Mouse (Mus musculus) liver, embryonic 12.5 days (tissue): ENCODE measurements around the gene AC129217.1. TPM values are rescaled to one million over a fixed set of nuclear protein-coding genes. Genes with fewer than 3 reads are reported as not detected.

ENCODE experiments used
- ATAC-seq: fragments of 200-750 bp; cut with Nextera tagmentation; 2 replicates; pipeline ENCODE4 v1.8.0; 2017; ENCODE audit warnings: moderate number of reproducible peaks, mild to moderate bottlenecking, moderate library complexity
- H3K27ac ChIP-seq: fragments of 300-500 bp; sonication (generic); 2 replicates; pipeline ENCODE4 v1.5.1; 2016; ENCODE audit warnings: mild to moderate bottlenecking
- H3K27me3 ChIP-seq: fragments of 300-500 bp; sonication (generic); replicated peaks from 2 replicates; pipeline ENCODE4 v1.6.1; 2016; ENCODE audit warnings: mild to moderate bottlenecking, moderate library complexity
- H3K36me3 ChIP-seq: fragments of 300-500 bp; sonication (generic); 2 replicates; pipeline ENCODE4 v1.6.1; 2016; ENCODE audit warnings: mild to moderate bottlenecking, moderate library complexity
- H3K4me1 ChIP-seq: fragments of 300-500 bp; sonication (generic); 2 replicates; pipeline ENCODE4 v1.6.1; 2016
- H3K4me2 ChIP-seq: fragments of 300-500 bp; sonication (generic); 2 replicates; pipeline ENCODE4 v1.6.1; 2016; ENCODE audit warnings: mild to moderate bottlenecking, moderate library complexity
- H3K4me3 ChIP-seq: fragments of 300-500 bp; sonication (generic); 2 replicates; pipeline ENCODE4 v1.5.1; 2016; ENCODE audit warnings: mild to moderate bottlenecking, moderate library complexity
- H3K9ac ChIP-seq: fragments of 300-500 bp; sonication (generic); 2 replicates; pipeline ENCODE4 v1.6.1; 2016; ENCODE audit warnings: mild to moderate bottlenecking, moderate library complexity
- H3K9me3 ChIP-seq: fragments of 300-500 bp; sonication (generic); replicated peaks from 2 replicates; pipeline ENCODE4 v1.6.1; 2016; ENCODE audit warnings: mild to moderate bottlenecking, moderate library complexity
- WGBS: fragments of 180-500 bp; shearing (Covaris S2); methylation state at CpG from one replicate; pipeline ENCODE4 v1.1.7; 2016; ENCODE audit not compliant: insufficient replicate concordance; 5-methylcytosine and 5-hydroxymethylcytosine counted together
- polyA plus RNA-seq: library from polyadenylated mRNA; unstranded; fragments of >200 nt; fragmentation: Nextera tagmentation; extraction: Ambion mirVana; gene quantifications from 2 replicates; pipeline ENCODE4 v1.2.1, GENCODE M21; 2016

AC129217.1 gene
- polyA plus RNA-seq, 1 experiment from 2014 or later, result not detected

DNA sequence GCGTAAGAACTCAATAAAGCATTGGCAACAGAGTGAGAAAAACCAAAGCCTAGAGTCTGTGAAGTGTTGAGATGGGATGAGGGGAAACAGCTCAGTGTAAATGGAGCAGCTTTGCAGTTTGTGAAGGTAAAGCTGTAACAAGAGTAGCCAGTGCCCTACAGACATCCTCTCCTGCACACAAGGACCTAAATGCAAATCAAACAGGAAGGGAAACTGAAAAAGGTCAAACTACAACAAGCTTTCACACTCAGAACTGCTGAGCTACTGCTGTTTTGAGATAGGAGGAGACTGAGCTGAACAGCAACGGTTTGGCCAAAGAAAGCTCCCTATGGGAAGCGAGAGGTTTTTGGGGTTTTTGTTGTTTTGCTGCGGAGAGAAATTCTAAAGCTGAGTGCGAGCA lies 22.8 kb upstream of the AC129217.1 start:
- H3K36me3 ChIP-seq, result peaks cover 64% of the 10 kb centered on the region
- no peak overlapping the region for H3K4me2 ChIP-seq
- H3K4me1 ChIP-seq, result peaks cover 21% of the 10 kb centered on the region
- H3K27me3 ChIP-seq, result no peaks in the 10 kb centered on the region
- WGBS, result 87% methylated on average over 5 of the region's 5 CpGs
- ATAC-seq, result no peak
- H3K9ac ChIP-seq, result no peak overlapping the region
- H3K9me3 ChIP-seq, result no peaks in the 10 kb centered on the region
- H3K4me3 ChIP-seq, result no peak overlapping the region
- H3K27ac ChIP-seq, result peak overlapping the region; percentile 12

DNA sequence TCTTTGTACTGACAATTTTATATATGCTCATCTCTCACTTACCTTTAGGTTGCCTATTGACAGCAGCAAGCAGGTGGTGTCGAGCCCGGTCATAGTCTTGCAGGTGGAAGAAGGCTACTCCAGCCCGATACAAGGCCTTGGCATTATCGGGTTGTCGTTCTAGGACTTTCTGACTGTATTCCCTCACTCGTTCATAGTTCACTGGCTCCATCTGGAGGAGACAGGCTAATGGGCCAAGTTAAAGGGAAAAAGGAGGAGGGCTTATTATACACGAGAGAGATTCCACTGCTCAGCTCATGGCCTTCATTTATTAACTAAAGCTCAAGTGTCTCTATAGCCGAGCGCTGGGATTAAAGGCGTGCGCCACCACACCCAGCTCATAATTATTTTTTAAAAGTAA lies 13.8 kb upstream of the AC129217.1 start:
- H3K9me3 ChIP-seq, result no peaks in the 10 kb centered on the region
- H3K27me3 ChIP-seq, result no peaks in the 10 kb centered on the region
- peak overlapping the region; percentile 12; the same call in 1 of the 2 replicates for H3K9ac ChIP-seq
- no peak for ATAC-seq
- H3K4me2 ChIP-seq, result no peak overlapping the region
- H3K36me3 ChIP-seq, result peaks cover 64% of the 10 kb centered on the region
- H3K27ac ChIP-seq, result no peak overlapping the region
- peaks cover 31% of the 10 kb centered on the region for H3K4me1 ChIP-seq
- no peak overlapping the region for H3K4me3 ChIP-seq
- 84% methylated on average over 11 of the region's 11 CpGs for WGBS

GRCm38 (mm10) chr19:8817001-8817400 lies 12.6 kb upstream of the AC129217.1 start:
- no peaks in the 10 kb centered on the region for H3K27me3 ChIP-seq
- peaks cover 34% of the 10 kb centered on the region for H3K4me1 ChIP-seq
- 74% methylated on average over 3 of the region's 3 CpGs for WGBS
- 0 out of 2 replicates have a peak overlapping the region, but pooled peaks have one; percentile 1 for H3K27ac ChIP-seq
- peak overlapping the region; percentile 100; the same call in 1 of the 2 replicates for H3K4me3 ChIP-seq
- peaks cover 55% of the 10 kb centered on the region for H3K36me3 ChIP-seq
- ATAC-seq, result no peak
- no peaks in the 10 kb centered on the region for H3K9me3 ChIP-seq
- H3K4me2 ChIP-seq, result peak overlapping the region; percentile 84
- peak overlapping the region; percentile 14 for H3K9ac ChIP-seq

DNA sequence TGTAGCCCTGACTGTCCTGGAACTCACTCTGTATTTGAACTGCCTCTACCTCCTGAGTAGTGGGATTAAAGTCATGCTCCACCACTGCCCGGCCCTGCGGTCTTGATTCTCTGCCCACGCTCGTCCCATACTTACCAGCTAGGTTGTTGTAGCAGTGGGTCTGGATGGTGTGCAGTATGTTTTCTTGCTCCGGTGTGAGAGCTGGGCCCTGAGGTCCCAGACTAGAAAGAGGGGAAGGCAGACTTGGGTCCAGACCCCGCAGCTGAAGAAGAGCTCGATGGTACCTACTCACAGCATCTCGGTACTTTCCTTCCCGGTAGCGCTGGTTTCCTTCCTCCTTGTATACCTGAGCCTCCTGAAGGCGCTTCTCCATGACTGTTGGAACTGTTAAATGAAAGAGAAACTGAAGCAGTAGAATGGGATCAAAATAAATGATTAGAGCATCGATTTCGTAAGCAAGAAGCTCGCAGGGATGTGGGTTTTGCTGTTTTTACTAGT lies 11.2 kb upstream of the AC129217.1 start:
- Histone ChIP-seq H3K4me2 (peak overlapping the region; percentile 84), H3K27me3 (no peaks in the 10 kb centered on the region), H3K36me3 (peaks cover 55% of the 10 kb centered on the region), H3K4me3 (peak overlapping the region; percentile 100), H3K4me1 (peaks cover 47% of the 10 kb centered on the region), H3K27ac (peak overlapping the region; percentile 100), H3K9ac (peak overlapping the region; percentile 99), H3K9me3 (no peaks in the 10 kb centered on the region)
- ATAC-seq, result no peak
- 14% methylated on average over 14 of the region's 14 CpGs for WGBS

GRCm38 (mm10) chr19:8818801-8819595 lies 10.6 kb upstream of the AC129217.1 start, which contains the start of gene Ttc9c:
TSS of gene Ttc9c (minus strand) at chr19:8819333.
- ATAC-seq, result peak; percentile 81
- WGBS, result 1% methylated on average over 33 of the region's 33 CpGs
- H3K4me3 ChIP-seq, result peak within 1 kb of the TSS; percentile 100
- H3K9me3 ChIP-seq, result no peaks in the 10 kb centered on the region
- H3K9ac ChIP-seq, result peak within 1 kb of the TSS; percentile 99
- peaks cover 47% of the 10 kb centered on the region for H3K4me1 ChIP-seq
- peaks cover 55% of the 10 kb centered on the region for H3K36me3 ChIP-seq
- H3K27ac ChIP-seq, result peak within 1 kb of the TSS; percentile 100
- no peaks in the 10 kb centered on the region for H3K27me3 ChIP-seq
- H3K4me2 ChIP-seq, result peak within 1 kb of the TSS; percentile 84

DNA sequence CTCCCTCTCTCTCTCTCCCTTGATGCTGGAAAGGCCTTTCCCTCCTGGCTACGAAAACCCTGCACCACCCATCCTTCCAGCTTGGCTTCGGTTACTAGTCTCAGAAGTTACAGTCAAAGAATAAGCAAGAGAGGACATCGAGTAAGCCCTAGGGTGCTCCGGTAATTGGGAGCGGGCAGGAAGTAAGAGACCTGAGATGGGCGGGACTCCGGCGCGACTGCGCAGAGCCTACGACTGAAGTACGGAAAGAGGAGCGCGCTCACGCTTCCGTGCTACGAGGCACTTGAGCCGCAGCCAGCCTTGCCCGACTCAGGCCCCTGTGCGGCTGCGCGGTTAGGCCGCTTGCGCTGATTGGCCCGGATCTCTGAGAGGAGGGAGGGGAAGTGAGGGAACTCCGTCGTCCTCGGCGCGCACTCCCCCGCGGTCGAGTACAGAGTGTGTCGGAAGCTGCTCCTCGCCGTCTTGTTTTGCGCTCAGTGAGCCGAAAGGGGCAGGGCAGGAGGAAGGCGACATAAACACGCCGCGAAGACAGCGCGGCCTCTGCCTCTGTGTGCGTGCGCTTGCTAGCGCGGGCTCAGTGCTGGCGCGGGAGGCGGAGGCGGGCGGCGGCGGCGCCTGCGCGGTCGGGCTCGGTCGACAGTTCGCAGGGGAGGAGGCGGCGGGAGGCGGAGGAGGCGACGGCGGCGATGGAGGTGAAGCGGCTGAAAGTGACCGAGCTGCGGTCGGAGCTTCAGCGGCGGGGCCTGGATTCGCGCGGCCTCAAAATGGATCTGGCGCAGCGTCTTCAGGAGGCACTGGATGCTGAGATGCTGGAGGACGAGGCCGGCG lies 9.8 kb upstream of the AC129217.1 start, which contains the start of gene Hnrnpul2:
Gene Hnrnpul2, plus strand, starts transcription at position 415 of the 828 bp plus-strand sequence.
- ATAC-seq, result peak; percentile 92

DNA sequence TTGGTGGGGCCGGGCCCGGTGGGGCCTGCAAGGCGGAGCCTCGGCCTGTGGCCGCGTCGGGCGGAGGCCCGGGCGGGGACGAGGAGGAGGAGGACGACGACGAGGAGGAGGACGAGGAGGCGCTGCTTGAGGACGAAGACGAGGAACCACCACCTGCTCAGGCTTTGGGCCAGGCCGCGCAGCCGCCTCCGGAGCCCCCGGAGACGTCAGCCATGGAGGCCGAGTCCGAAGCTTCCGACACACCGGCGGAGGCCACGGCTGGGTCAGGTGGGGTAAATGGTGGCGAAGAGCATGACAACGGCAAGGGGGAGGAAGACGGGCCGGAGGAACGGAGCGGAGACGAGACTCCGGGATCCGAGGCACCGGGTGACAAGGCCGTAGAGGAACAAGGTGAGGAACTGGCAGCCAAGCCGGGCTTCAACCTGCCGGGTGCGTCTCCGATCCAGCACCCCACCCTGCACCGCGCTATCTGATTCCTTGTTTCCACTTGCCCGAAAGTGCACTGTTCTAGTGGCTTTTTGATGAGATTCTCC lies 9.1 kb upstream of the AC129217.1 start:
- H3K27me3 ChIP-seq, result no peaks in the 10 kb centered on the region
- peaks cover 56% of the 10 kb centered on the region for H3K36me3 ChIP-seq
- H3K9ac ChIP-seq, result peak overlapping the region; percentile 99
- peaks cover 47% of the 10 kb centered on the region for H3K4me1 ChIP-seq
- no peaks in the 10 kb centered on the region for H3K9me3 ChIP-seq
- ATAC-seq, result peak; percentile 63
- under 1% methylated on average over 48 of the region's 48 CpGs for WGBS
- peak overlapping the region; percentile 84 for H3K4me2 ChIP-seq
- peak overlapping the region; percentile 100 for H3K27ac ChIP-seq
- peak overlapping the region; percentile 100 for H3K4me3 ChIP-seq

More for the DNA sequence above, 9.8 kb upstream of the AC129217.1 start, which contains the start of gene Hnrnpul2:
- Histone ChIP-seq H3K4me3 (peak within 1 kb of the TSS; percentile 100), H3K27me3 (no peaks in the 10 kb centered on the region), H3K4me2 (peak within 1 kb of the TSS; percentile 84), H3K9ac (peak within 1 kb of the TSS; percentile 99), H3K27ac (peak within 1 kb of the TSS; percentile 100), H3K9me3 (no peaks in the 10 kb centered on the region), H3K36me3 (peaks cover 56% of the 10 kb centered on the region), H3K4me1 (peaks cover 47% of the 10 kb centered on the region)
- under 1% methylated on average over 83 of the region's 83 CpGs for WGBS

DNA sequence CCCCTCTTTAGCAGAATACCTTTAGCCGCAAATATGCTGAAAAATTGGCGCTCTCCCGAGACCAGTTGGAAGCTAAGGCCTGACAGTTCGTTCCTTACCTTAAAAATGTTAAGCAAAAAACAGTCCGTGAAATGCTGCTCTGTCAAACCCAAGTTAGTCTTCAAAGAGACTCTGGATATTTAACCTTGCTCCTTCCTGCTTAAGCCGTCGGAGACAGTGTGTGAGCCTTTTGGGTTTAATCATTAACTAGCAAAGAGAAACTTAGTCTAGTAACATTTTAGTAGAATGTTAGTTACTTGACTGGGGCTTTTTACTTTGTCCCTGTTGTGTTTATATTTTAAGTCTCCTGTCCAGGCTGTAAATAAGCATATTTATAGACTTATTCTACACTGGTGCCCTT lies 8.4 kb upstream of the AC129217.1 start:
- under 1% methylated on average over 7 of the region's 7 CpGs for WGBS
- Histone ChIP-seq H3K27ac (peak overlapping the region; percentile 100), H3K27me3 (no peaks in the 10 kb centered on the region), H3K9ac (peak overlapping the region; percentile 99), H3K4me2 (peak overlapping the region; percentile 84), H3K4me3 (peak overlapping the region; percentile 100), H3K36me3 (peaks cover 55% of the 10 kb centered on the region), H3K4me1 (peaks cover 43% of the 10 kb centered on the region), H3K9me3 (no peaks in the 10 kb centered on the region)
- ATAC-seq, result no peak

DNA sequence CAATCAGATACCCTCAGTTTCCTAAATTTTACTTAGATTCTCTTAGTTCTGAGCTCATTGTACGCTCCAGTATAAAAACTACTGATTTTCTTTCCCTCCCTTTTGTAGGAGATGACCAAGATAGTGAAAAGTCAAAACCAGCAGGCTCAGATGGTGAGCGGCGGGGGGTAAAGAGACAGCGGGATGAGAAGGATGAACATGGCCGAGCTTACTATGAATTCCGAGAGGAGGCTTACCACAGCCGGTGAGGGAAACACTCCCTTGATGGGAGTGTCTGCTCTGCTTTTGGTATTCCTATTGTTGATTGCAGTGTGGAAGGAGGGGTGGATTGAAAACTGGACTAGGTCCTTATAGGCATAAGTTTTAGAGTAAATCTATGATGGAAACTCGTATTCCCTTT lies 6.9 kb upstream of the AC129217.1 start:
- Histone ChIP-seq H3K27ac (no peak overlapping the region), H3K4me2 (peak overlapping the region; percentile 84), H3K27me3 (no peaks in the 10 kb centered on the region), H3K4me3 (peak overlapping the region; percentile 100), H3K36me3 (peaks cover 59% of the 10 kb centered on the region), H3K4me1 (peaks cover 29% of the 10 kb centered on the region), H3K9me3 (no peaks in the 10 kb centered on the region), H3K9ac (peak overlapping the region; percentile 99)
- WGBS, result 83% methylated on average over 8 of the region's 8 CpGs
- no peak for ATAC-seq

DNA sequence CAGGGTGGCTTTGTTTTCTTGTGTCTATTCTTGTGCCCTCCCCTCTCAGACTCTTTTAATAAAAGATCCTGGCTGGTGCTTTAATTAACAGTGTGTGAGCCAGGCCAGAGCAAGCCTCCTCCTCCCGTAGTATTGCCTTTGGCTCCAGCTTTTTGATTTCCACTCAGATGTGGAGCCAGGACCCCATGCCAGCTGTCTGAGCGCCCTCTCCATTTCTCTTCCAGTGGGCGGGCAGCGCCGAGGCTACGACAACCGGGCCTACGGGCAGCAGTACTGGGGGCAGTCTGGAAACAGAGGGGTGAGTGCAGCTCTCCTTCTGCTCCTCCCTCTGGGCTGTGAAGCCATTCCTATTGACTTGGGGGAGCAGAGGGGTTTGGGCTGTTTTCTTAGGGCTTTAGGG lies 1.1 kb downstream of the AC129217.1 start:
- no peak for ATAC-seq
- no peak overlapping the region for H3K9ac ChIP-seq
- H3K36me3 ChIP-seq, result peaks cover 100% of the 10 kb centered on the region
- H3K9me3 ChIP-seq, result no peaks in the 10 kb centered on the region
- no peak overlapping the region for H3K27ac ChIP-seq
- H3K27me3 ChIP-seq, result no peaks in the 10 kb centered on the region
- H3K4me2 ChIP-seq, result no peak overlapping the region
- no peak overlapping the region for H3K4me3 ChIP-seq
- 95% methylated on average over 8 of the region's 8 CpGs for WGBS
- peaks cover 10% of the 10 kb centered on the region; the same call in 1 of the 2 replicates for H3K4me1 ChIP-seq

DNA sequence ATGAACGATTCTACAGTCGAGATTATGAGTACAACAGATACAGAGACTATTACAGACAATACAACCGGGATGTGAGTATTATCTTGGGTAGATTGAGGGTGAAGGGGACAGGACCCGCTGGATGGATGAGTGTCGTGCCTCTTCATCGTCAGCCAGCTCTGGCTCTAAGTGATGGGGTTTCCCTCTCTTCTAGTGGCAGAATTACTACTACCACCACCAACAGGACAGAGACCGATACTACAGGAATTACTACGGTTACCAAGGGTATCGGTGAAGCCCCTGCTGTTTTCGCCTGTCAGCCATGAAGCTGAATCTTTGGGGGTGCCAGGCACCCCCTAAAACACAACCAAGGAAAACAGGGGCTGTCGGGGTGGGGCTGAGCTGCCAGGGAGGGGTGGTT lies 1.7 kb downstream of the AC129217.1 start:
- WGBS, result 90% methylated on average over 11 of the region's 11 CpGs
- no peak for ATAC-seq
- Histone ChIP-seq H3K9ac (no peak overlapping the region), H3K27ac (no peak overlapping the region), H3K36me3 (peaks cover 100% of the 10 kb centered on the region), H3K27me3 (no peaks in the 10 kb centered on the region), H3K9me3 (no peaks in the 10 kb centered on the region), H3K4me1 (peaks cover 10% of the 10 kb centered on the region; the same call in 1 of the 2 replicates), H3K4me3 (no peak overlapping the region), H3K4me2 (no peak overlapping the region)
